Mouse (Mus musculus) neural tube, embryonic 11.5 days (tissue): ENCODE measurements around the gene Fut8. TPM values are rescaled to one million over a fixed set of nuclear protein-coding genes. Genes with fewer than 3 reads are reported as not detected.
"Not testable (repeated sequence)": the region's sequence is repeated elsewhere in the genome, so short reads cannot be mapped to it uniquely, and the experiment has no call there.

ENCODE experiments used
- ATAC-seq: fragments of 200-750 bp; cut with Nextera tagmentation; 2 replicates; pipeline ENCODE4 v1.8.0; 2017; ENCODE audit warnings: moderate number of reproducible peaks, mild to moderate bottlenecking, moderate TSS enrichment, moderate library complexity; ENCODE audit not compliant: insufficient read depth, low FRiP score, low TSS enrichment
- DNase-seq: peaks from one replicate; pipeline ENCODE4 v3.0.0-alpha.2; 2015; ENCODE audit warnings: low spot score
- H3K27ac ChIP-seq: fragments of 300-500 bp; sonication (generic); 2 replicates; pipeline ENCODE4 v1.5.1; 2014; ENCODE audit warnings: low read depth, mild to moderate bottlenecking, low read length
- H3K27me3 ChIP-seq: fragments of 300-500 bp; sonication (generic); 2 replicates; pipeline ENCODE4 v1.6.1; 2014; ENCODE audit warnings: mild to moderate bottlenecking, low read length, mixed read lengths; ENCODE audit not compliant: control insufficient read depth, insufficient read depth
- H3K36me3 ChIP-seq: fragments of 300-500 bp; sonication (generic); 2 replicates; pipeline ENCODE4 v1.6.1; 2014; ENCODE audit warnings: mild to moderate bottlenecking, low read length, moderate library complexity, mixed read lengths; ENCODE audit not compliant: control insufficient read depth, insufficient read depth
- H3K4me1 ChIP-seq: fragments of 300-500 bp; sonication (generic); 2 replicates; pipeline ENCODE4 v1.6.1; 2014; ENCODE audit warnings: low read length, mixed read lengths; ENCODE audit not compliant: control insufficient read depth, insufficient read depth
- H3K4me2 ChIP-seq: fragments of 300-500 bp; sonication (generic); 2 replicates; pipeline ENCODE4 v1.6.1; 2014; ENCODE audit warnings: low read depth, mild to moderate bottlenecking, moderate library complexity
- H3K4me3 ChIP-seq: fragments of 300-500 bp; sonication (generic); 2 replicates; pipeline ENCODE4 v1.5.1; 2014; ENCODE audit warnings: low read depth, low read length
- H3K9ac ChIP-seq: fragments of 300-500 bp; sonication (generic); 2 replicates; pipeline ENCODE4 v1.6.1; 2014; ENCODE audit warnings: mild to moderate bottlenecking, low read length
- H3K9me3 ChIP-seq: fragments of 300-500 bp; sonication (generic); 2 replicates; pipeline ENCODE4 v1.6.1; 2016; ENCODE audit warnings: low read length; ENCODE audit not compliant: control insufficient read depth
- WGBS: fragments of 180-500 bp; shearing (Covaris S2); extraction: QIAGEN DNeasy Blood & Tissue Kit; methylation state at CpG from one replicate; pipeline ENCODE4 v1.1.7; 2014; 5-methylcytosine and 5-hydroxymethylcytosine counted together
- polyA plus RNA-seq: library from polyadenylated mRNA; unstranded; fragments of >200 nt; fragmentation: Nextera tagmentation; extraction: Ambion mirVana; gene quantifications from 2 replicates; pipeline ENCODE4 v1.2.1, GENCODE M21; 2014

The Fut8 gene
- polyA plus RNA-seq, 1 experiment from 2014 or later = 36.7 TPM

- 74% methylated on average over 7 of the region's 7 CpGs for WGBS
- ATAC-seq (no peak), DNase-seq (no peak)
- no peaks in the 10 kb centered on the region for H3K9me3 ChIP-seq
- no peaks in the 10 kb centered on the region for H3K36me3 ChIP-seq
- H3K4me2 ChIP-seq = no peak overlapping the region
- no peaks in the 10 kb centered on the region for H3K27me3 ChIP-seq
- no peak overlapping the region for H3K4me3 ChIP-seq
- H3K9ac ChIP-seq = no peak overlapping the region
- no peaks in the 10 kb centered on the region for H3K4me1 ChIP-seq
- H3K27ac ChIP-seq = no peak overlapping the region
These were observed 272.8 kb downstream of the Fut8 start for GRCm38 (mm10) chr12:77510758-77511157.

- Histone ChIP-seq H3K36me3 (no peaks in the 10 kb centered on the region), H3K27me3 (no peaks in the 10 kb centered on the region), H3K4me1 (no peaks in the 10 kb centered on the region), H3K9me3 (no peaks in the 10 kb centered on the region), H3K27ac (no peak overlapping the region), H3K9ac (no peak overlapping the region), H3K4me3 (no peak overlapping the region), H3K4me2 (no peak overlapping the region)
- ATAC-seq = no peak
- WGBS = 83% methylated on average over 9 of the region's 9 CpGs
- no peak for DNase-seq
These were observed 273.3 kb downstream of the Fut8 start for GRCm38 (mm10) chr12:77511206-77511605.

GRCm38 (mm10) chr12:77511631-77512030, 273.7 kb downstream of the Fut8 start:
- H3K27ac ChIP-seq = no peak overlapping the region
- H3K27me3 ChIP-seq = no peaks in the 10 kb centered on the region
- no peak for ATAC-seq
- no peaks in the 10 kb centered on the region for H3K36me3 ChIP-seq
- no peak overlapping the region for H3K4me2 ChIP-seq
- WGBS = 88% methylated on average over 3 of the region's 3 CpGs
- no peak overlapping the region for H3K9ac ChIP-seq
- H3K9me3 ChIP-seq = no peaks in the 10 kb centered on the region
- no peak for DNase-seq
- H3K4me1 ChIP-seq = no peaks in the 10 kb centered on the region
- H3K4me3 ChIP-seq = no peak overlapping the region

- no peaks in the 10 kb centered on the region for H3K9me3 ChIP-seq
- H3K27me3 ChIP-seq = no peaks in the 10 kb centered on the region
- no peak for ATAC-seq
- H3K36me3 ChIP-seq = no peaks in the 10 kb centered on the region
- DNase-seq = no peak
- H3K4me2 ChIP-seq = no peak overlapping the region
- no peaks in the 10 kb centered on the region for H3K4me1 ChIP-seq
- no peak overlapping the region for H3K4me3 ChIP-seq
- H3K27ac ChIP-seq = no peak overlapping the region
- WGBS = 81% methylated on average over 6 of the region's 6 CpGs
- no peak overlapping the region for H3K9ac ChIP-seq
These were observed 278.9 kb downstream of the Fut8 start for GRCm38 (mm10) chr12:77516805-77517204.

- no peak for DNase-seq
- no peak for ATAC-seq
These were observed 279.8 kb downstream of the Fut8 start for GRCm38 (mm10) chr12:77517691-77518090.

GRCm38 (mm10) chr12:77519534-77520102, 281.7 kb downstream of the Fut8 start:
- DNase-seq (no peak), ATAC-seq (no peak)
- Histone ChIP-seq H3K36me3 (no peaks in the 10 kb centered on the region), H3K4me3 (no peak overlapping the region), H3K4me1 (no peaks in the 10 kb centered on the region), H3K9ac (no peak overlapping the region), H3K27me3 (no peaks in the 10 kb centered on the region), H3K27ac (no peak overlapping the region), H3K4me2 (no peak overlapping the region), H3K9me3 (no peaks in the 10 kb centered on the region)
- 85% methylated on average over 6 of the region's 6 CpGs for WGBS

More at GRCm38 (mm10) chr12:77517691-77518090, 279.8 kb downstream of the Fut8 start:
- Histone ChIP-seq H3K9ac (no peak overlapping the region), H3K4me2 (no peak overlapping the region), H3K9me3 (no peaks in the 10 kb centered on the region), H3K36me3 (no peaks in the 10 kb centered on the region), H3K4me1 (no peaks in the 10 kb centered on the region), H3K27me3 (no peaks in the 10 kb centered on the region), H3K4me3 (no peak overlapping the region), H3K27ac (no peak overlapping the region)
- WGBS = 88% methylated on average over 12 of the region's 12 CpGs

GRCm38 (mm10) chr12:77524014-77524413, 286.1 kb downstream of the Fut8 start:
- not testable (repeated sequence) for H3K4me3 ChIP-seq, H3K36me3 ChIP-seq, H3K9me3 ChIP-seq, H3K4me1 ChIP-seq, ATAC-seq, H3K27me3 ChIP-seq, H3K4me2 ChIP-seq, H3K27ac ChIP-seq, DNase-seq, H3K9ac ChIP-seq
- WGBS = 87% methylated on average over 2 of the region's 4 CpGs
